Mouse (Mus musculus): ENCODE results near the gene Sorbs1.

- TF ChIP-seq POLR2A (IDR thresholded peaks at IDR 0.05; ENCODE audit: insufficient read depth, low read length) = no peak
- TF ChIP-seq CTCF (IDR thresholded peaks at IDR 0.05; ENCODE audit: low read depth, low read length) = no peak
Measured at GRCm38 (mm10) chr19:40451307-40451706, 62.3 kb downstream of the Sorbs1 start.
